Mouse (Mus musculus) lung, postnatal 25 days (tissue): ENCODE measurements at regions not wholly inside any gene's neighbourhood (a gene's known extent, or its start where the extent isn't known, plus 50 kb on each side); places are given as distances from the start of the nearest gene placed in this dataset.
A peak's percentile ranks its signal among the peaks of the same experiment; 100 is the strongest.
"Not testable (repeated sequence)": the region's sequence is repeated elsewhere in the genome, so short reads cannot be mapped to it uniquely, and the experiment has no call there.

Source experiments
- DNase-seq: peaks from one replicate; pipeline ENCODE4 v3.0.0; 2022; ENCODE audit warnings: low spot score

GRCm38 (mm10) chrX:93888480-93888879 is 56.5 kb upstream of the Pdk3 start:
- DNase-seq = no peak

DNA sequence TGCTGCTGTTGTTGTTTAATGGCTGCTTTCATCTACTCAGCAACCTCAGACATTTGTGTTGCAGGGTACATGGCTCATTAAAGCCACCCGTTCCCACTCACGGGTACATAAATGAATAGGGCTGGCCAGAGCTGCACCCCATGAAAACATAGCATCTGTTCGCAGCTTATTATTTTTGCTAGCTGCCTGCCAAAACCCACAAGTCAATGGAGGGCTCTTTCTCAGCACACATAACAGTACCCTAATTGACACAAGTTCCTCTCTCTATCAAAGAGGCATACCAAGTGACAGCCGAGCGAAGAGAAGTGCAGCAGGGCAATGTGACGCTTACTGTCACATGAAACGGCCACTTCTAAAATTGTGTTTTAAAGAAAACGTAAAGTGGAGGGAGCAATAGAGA is 57.0 kb upstream of the Pdk3 start:
- no peak for DNase-seq

- DNase-seq = peak; percentile 70
Observed at GRCm38 (mm10) chrX:93889394-93890042, 57.5 kb upstream of the Pdk3 start.

GRCm38 (mm10) chrX:93896838-93897820 is 65.1 kb upstream of the Pdk3 start:
- DNase-seq = no peak

DNA sequence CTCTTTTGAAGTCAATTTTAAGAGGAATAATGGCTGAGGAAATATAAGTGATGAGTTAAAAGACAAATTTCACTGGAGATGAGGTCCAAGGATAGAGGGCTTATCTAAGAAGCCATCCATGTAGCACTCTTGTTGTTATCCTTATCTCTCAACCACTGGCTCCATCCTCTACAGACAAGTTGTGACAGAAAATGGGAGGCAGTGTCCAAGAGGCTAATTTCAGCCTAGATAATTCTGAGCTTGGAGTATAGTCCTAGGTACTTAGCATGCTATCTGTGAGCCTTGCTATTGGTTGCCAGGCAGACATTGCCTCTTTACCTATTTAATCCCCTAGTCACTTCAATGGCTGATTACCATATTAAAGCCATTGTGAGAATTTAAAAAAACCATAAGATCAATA is 65.2 kb upstream of the AU015836 start:
- no peak for DNase-seq

DNA sequence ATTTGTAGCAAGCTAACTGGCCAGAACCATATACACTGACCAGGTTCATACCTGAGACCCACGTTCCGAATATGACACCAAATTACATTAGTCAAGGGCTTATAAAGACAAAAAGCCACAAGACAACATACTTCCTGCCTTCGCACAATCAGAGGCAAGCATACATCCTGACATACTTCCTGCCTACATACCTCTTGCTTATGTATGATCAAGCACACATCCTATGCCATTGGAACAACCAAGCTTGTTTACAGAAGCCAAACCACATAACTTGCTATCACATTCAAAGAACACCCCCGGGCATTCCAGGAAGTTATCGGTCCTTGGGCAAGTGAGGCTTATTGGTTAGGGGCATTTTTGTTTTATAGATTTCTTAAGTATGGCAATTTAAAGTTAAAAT is 62.9 kb upstream of the AU015836 start:
- DNase-seq = no peak

- DNase-seq = peak; percentile 39
Observed at GRCm38 (mm10) chrX:93911087-93911840, 57.2 kb upstream of the AU015836 start.

GRCm38 (mm10) chrX:93915548-93915947 is 52.9 kb upstream of the AU015836 start:
- DNase-seq = no peak

GRCm38 (mm10) chrX:93917367-93917766 is 51.1 kb upstream of the AU015836 start:
- not testable (repeated sequence) for DNase-seq
